Mouse (Mus musculus) intestine, embryonic 16.5 days (tissue): ENCODE measurements at regions not wholly inside any gene's neighbourhood (a gene's known extent, or its start where the extent isn't known, plus 50 kb on each side); places are given as distances from the start of the nearest gene placed in this dataset.

ENCODE experiments used
- ATAC-seq: fragments of 200-750 bp; cut with Nextera tagmentation; 2 replicates; pipeline ENCODE4 v1.8.0; 2017; ENCODE audit warnings: moderate TSS enrichment, moderate library complexity
- H3K27ac ChIP-seq: fragments of 300-500 bp; sonication (generic); 2 replicates; pipeline ENCODE4 v1.5.1; 2014; ENCODE audit warnings: mild to moderate bottlenecking, low read length
- H3K27me3 ChIP-seq: fragments of 300-500 bp; sonication (generic); replicated peaks from 2 replicates; pipeline ENCODE4 v1.6.1; 2014; ENCODE audit warnings: low read length, control low read depth, mixed read lengths; ENCODE audit not compliant: control insufficient read depth, insufficient read depth
- H3K36me3 ChIP-seq: fragments of 300-500 bp; sonication (generic); 2 replicates; pipeline ENCODE4 v1.6.1; 2014; ENCODE audit warnings: low read length, control low read depth; ENCODE audit not compliant: control insufficient read depth, insufficient read depth
- H3K4me1 ChIP-seq: fragments of 300-500 bp; sonication (generic); 2 replicates; pipeline ENCODE4 v1.6.1; 2014; ENCODE audit warnings: low read length, control low read depth, mixed read lengths; ENCODE audit not compliant: control insufficient read depth, insufficient read depth
- H3K4me2 ChIP-seq: fragments of 300-500 bp; sonication (generic); 2 replicates; pipeline ENCODE4 v1.6.1; 2014; ENCODE audit warnings: low read depth, low read length, control low read depth
- H3K4me3 ChIP-seq: fragments of 300-500 bp; sonication (generic); 2 replicates; pipeline ENCODE4 v1.5.1; 2014; ENCODE audit warnings: mild to moderate bottlenecking, low read length
- H3K9ac ChIP-seq: fragments of 300-500 bp; sonication (generic); 2 replicates; pipeline ENCODE4 v1.6.1; 2014; ENCODE audit warnings: low read depth, low read length
- H3K9me3 ChIP-seq: fragments of 300-500 bp; sonication (generic); 2 replicates; pipeline ENCODE4 v1.6.1; 2016; ENCODE audit warnings: low read length, control low read depth; ENCODE audit not compliant: control insufficient read depth
- WGBS: fragments of 180-500 bp; shearing (Covaris S2); extraction: QIAGEN DNeasy Blood & Tissue Kit; methylation state at CpG from one replicate; pipeline ENCODE4 v1.1.7; 2014; 5-methylcytosine and 5-hydroxymethylcytosine counted together

DNA sequence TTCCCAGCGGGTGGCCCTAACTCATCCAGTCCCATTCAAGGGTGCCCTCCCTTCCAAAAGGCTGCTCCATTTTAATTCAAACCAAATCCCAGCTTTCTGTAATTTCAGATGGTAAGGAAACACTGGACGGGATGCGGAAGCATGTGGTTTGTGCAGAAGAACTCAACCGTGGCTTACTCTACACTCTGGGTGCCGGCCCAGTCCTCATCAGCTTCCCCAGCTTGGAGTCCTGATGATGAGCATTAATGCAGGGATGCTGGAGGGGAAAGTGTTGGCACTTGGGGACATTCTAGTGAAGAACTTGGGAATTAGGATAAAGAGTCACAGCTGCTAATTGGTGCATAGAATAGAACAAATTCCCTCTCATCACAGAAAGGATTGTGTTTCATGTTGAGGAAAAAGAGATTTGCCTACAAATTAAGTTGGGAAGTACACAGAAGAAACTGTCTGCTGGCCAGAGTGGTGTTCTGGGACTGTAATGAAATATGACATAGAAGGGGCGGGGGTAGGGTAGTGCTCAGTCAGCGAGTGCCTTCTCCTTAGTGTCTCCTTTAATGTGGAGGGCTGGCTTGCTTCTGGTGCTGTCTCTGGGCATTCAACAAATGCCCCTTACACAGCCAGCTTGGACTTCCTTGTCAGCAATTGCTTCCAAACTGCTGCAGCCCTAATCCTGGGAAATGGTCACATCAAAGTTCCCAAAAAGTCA is 285.0 kb upstream of the Bmper start:
- ATAC-seq = no peak
- Histone ChIP-seq H3K4me2 (no peak overlapping the region), H3K9ac (no peak overlapping the region), H3K27ac (no peak overlapping the region), H3K9me3 (no peaks in the 10 kb centered on the region), H3K4me1 (no peaks in the 10 kb centered on the region), H3K27me3 (no peaks in the 10 kb centered on the region), H3K4me3 (no peak overlapping the region), H3K36me3 (no peaks in the 10 kb centered on the region)
- WGBS = 87% methylated on average over 7 of the region's 7 CpGs

DNA sequence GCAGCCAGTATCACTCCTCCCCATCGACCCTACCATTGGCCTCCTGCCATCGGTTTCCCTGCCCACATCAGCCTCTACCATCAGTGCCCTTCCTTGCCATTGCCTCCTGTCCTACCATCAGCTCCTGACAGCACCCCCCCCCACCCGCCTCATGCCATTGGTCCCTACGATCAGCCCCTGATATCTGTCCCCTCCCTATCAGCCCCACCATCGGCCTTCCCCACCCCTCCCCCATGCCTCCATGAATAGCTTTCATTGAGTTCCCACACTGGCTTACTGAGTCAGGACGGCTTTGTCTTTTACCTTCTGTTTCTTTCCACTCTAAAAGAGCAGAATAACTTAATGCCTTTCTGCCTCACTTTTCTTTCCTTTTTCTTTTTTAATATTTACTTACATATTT is 277.9 kb upstream of the Bmper start:
- 82% methylated on average over 6 of the region's 6 CpGs for WGBS
- no peaks in the 10 kb centered on the region for H3K4me1 ChIP-seq
- no peak for ATAC-seq

DNA sequence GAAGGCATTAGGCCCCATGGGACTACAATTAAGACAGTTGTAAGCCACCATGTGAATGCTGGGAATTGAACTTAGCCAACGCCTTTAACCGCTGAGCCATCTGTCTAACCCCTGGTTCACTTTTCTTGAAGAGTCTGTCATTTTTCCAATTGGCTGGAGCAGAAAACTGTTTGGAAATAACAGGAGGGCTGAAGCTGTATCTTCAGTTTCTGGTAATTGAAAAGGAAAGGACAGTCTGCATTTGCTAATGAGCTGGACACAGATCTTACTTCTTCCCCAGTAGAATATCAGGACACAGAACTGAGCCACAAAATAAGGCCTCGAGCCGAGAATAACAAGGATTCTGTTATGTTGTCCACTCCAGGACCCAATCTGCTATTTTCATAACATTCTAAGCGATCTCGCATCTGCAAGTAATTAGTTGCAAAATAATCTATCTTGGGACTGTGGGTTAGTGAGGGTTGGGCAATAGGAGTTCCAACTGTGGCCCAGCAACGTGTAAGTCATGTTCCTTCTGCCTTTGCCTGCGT is 277.4 kb upstream of the Bmper start:
- Histone ChIP-seq H3K27me3 (no peaks in the 10 kb centered on the region), H3K4me2 (no peak overlapping the region), H3K4me1 (no peaks in the 10 kb centered on the region), H3K27ac (no peak overlapping the region), H3K9me3 (no peaks in the 10 kb centered on the region), H3K4me3 (no peak overlapping the region), H3K36me3 (no peaks in the 10 kb centered on the region), H3K9ac (no peak overlapping the region)
- WGBS = 81% methylated on average over 8 of the region's 8 CpGs
- ATAC-seq = no peak

More for the DNA sequence above, 277.9 kb upstream of the Bmper start:
- Histone ChIP-seq H3K9me3 (no peaks in the 10 kb centered on the region), H3K9ac (no peak overlapping the region), H3K27me3 (no peaks in the 10 kb centered on the region), H3K27ac (no peak overlapping the region), H3K4me2 (no peak overlapping the region), H3K36me3 (no peaks in the 10 kb centered on the region), H3K4me3 (no peak overlapping the region)

DNA sequence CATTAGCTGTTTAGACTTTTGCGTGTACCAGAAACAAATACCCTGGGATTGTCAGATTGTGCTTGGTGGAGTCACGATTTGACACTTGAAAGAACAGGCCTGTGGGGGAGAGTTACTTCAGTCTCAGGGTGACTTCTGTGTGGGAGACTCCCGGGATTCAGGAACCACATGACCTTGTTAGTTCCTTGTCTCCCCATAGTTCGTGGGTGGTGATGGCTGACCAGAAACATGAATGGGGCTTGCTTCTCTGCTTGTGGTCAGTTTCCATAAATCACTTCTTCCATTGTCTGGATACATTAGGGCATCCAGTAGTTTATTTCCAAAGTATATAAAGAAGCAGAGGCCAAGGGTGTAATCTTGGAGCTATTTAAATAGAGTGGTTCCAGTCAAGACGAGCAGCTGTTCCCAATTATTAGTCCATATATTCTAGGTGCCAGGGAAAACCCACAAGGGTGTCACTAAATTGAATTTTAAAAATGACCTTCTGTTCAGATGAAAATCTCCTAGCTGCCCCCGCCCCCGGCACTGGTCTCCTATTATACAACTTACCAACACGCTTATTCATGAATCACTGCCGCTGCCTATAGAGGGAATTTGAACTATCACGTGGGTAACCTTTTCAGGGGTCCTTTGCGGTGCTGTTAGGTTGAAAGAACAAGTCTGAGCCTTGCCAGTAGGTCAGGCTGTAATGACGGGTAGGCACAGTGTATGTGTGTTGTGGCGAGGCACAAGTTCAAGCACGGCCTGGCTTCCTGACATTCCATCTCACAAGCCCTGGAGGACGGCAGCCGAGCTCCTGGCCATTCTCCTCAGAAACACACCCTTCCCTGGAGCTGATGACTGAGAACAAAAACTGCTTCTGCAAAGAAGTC is 270.1 kb upstream of the Bmper start:
- H3K4me2 ChIP-seq = no peak overlapping the region
- no peak overlapping the region for H3K9ac ChIP-seq
- H3K4me1 ChIP-seq = no peaks in the 10 kb centered on the region
- no peak overlapping the region for H3K4me3 ChIP-seq
- no peaks in the 10 kb centered on the region for H3K27me3 ChIP-seq
- no peak overlapping the region for H3K27ac ChIP-seq
- no peaks in the 10 kb centered on the region for H3K36me3 ChIP-seq
- 80% methylated on average over 16 of the region's 16 CpGs for WGBS
- ATAC-seq = no peak
- H3K9me3 ChIP-seq = no peaks in the 10 kb centered on the region

DNA sequence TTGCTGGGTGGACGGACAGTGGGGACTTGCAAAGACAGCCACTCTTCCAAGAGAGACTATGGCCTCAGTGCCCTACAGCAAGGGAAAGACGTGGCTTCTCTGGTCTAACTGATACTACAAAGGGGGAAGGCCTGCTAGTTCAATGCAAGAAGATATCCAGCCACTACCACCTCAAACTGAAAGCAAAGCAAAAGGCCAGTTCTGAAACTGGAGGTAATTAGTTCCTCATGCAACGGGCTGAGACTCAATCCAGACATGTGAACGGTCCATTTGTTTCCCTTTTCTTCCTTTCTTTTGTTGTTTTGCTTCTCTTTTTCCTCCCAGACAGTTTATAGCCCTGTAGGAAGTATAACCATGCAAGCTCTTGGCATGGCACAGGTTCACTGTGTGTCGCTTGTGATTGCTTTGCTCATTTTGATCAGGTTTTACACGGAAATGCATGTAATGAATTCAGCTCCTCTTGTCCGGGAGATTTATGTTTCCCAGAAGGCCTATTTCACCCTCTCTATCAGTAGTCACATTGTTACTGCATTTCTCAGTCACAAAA is 260.5 kb upstream of the Bmper start:
- no peaks in the 10 kb centered on the region for H3K27me3 ChIP-seq
- 76% methylated on average over 7 of the region's 7 CpGs for WGBS
- H3K4me1 ChIP-seq = no peaks in the 10 kb centered on the region
- H3K9ac ChIP-seq = no peak overlapping the region
- no peak overlapping the region for H3K4me2 ChIP-seq
- H3K4me3 ChIP-seq = no peak overlapping the region
- H3K9me3 ChIP-seq = no peaks in the 10 kb centered on the region
- no peak overlapping the region for H3K27ac ChIP-seq
- H3K36me3 ChIP-seq = no peaks in the 10 kb centered on the region
- no peak for ATAC-seq

DNA sequence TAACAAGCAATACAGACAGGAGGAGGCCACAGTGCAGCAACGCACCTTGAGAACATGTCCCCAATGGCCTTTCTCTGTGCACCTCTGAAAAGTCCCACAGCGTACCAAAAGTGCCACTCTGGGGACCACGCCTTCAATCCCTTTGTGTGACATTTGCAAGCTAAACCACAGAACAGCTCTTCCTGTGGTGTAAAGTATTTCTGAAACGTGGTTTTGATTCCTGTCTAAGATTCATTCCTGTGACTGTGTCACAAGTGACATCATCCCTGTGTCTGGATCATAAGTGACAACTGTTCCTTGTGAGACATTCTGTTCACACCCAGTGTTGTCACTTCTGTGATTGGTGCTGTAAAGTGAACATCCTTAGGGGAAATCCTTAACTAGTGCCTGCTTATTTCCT is 251.6 kb upstream of the Bmper start:
- Histone ChIP-seq H3K9me3 (no peaks in the 10 kb centered on the region), H3K36me3 (no peaks in the 10 kb centered on the region), H3K4me1 (no peaks in the 10 kb centered on the region), H3K4me3 (no peak overlapping the region), H3K27ac (no peak overlapping the region), H3K9ac (no peak overlapping the region), H3K27me3 (no peaks in the 10 kb centered on the region), H3K4me2 (no peak overlapping the region)
- 84% methylated on average over 4 of the region's 4 CpGs for WGBS
- ATAC-seq = no peak

DNA sequence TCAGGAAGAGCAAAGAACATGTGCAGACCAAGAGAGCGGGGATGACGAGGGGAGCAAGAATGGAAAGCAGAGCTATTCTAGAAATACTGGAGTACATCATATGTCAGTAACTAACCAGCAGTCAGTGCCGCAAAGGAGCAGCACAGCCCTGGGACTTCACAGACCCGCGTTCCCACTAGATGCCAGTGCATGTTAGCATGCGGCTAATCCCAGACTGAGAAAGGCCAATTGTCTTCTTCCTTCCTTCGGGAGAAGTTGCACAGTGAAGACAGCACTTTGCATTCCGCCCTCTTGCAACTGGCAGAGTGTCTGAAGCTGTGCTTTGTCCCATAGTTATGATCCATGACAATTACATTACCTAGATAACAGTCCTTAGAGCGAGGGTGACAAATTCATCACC is 246.1 kb upstream of the Bmper start:
- Histone ChIP-seq H3K9ac (no peak overlapping the region), H3K4me1 (no peaks in the 10 kb centered on the region), H3K27me3 (no peaks in the 10 kb centered on the region), H3K27ac (no peak overlapping the region), H3K9me3 (no peaks in the 10 kb centered on the region), H3K4me2 (no peak overlapping the region), H3K4me3 (no peak overlapping the region), H3K36me3 (no peaks in the 10 kb centered on the region)
- 64% methylated on average over 9 of the region's 9 CpGs for WGBS
- ATAC-seq = no peak

GRCm38 (mm10) chr9:22979627-22980026 is 243.2 kb upstream of the Bmper start:
- Histone ChIP-seq H3K4me1 (no peaks in the 10 kb centered on the region), H3K4me2 (no peak overlapping the region), H3K27ac (no peak overlapping the region), H3K4me3 (no peak overlapping the region), H3K27me3 (no peaks in the 10 kb centered on the region), H3K9ac (no peak overlapping the region), H3K9me3 (no peaks in the 10 kb centered on the region), H3K36me3 (no peaks in the 10 kb centered on the region)
- ATAC-seq = no peak
- 79% methylated on average over 5 of the region's 5 CpGs for WGBS

- no peak overlapping the region for H3K4me3 ChIP-seq
- H3K9ac ChIP-seq = no peak overlapping the region
- H3K4me2 ChIP-seq = no peak overlapping the region
- no peaks in the 10 kb centered on the region for H3K36me3 ChIP-seq
- H3K27me3 ChIP-seq = no peaks in the 10 kb centered on the region
- no peaks in the 10 kb centered on the region for H3K9me3 ChIP-seq
- no peak overlapping the region for H3K27ac ChIP-seq
- no peak for ATAC-seq
- H3K4me1 ChIP-seq = no peaks in the 10 kb centered on the region
- WGBS = 70% methylated on average over 6 of the region's 6 CpGs
Observed at GRCm38 (mm10) chr9:22989508-22989907, 233.4 kb upstream of the Bmper start.
